Mouse (Mus musculus): Measurements from ENCODE around the gene Lhb. TPM values are rescaled to one million over a fixed set of nuclear protein-coding genes. Genes with fewer than 3 reads are reported as not detected.
"Not testable (repeated sequence)": the region's sequence is repeated elsewhere in the genome, so short reads cannot be mapped to it uniquely, and the experiment has no call there.

Lhb gene
- polyA plus RNA-seq, 1 experiment: 0.07 TPM

- Histone ChIP-seq H3K36me3 (ENCODE audit: control insufficient read depth, insufficient read depth) (peaks cover 37% of the 10 kb centered on the region), H3ac (ENCODE audit: control insufficient read depth, insufficient read length) (peak overlapping the region; percentile 18), H3K27me3 (ENCODE audit: control insufficient read depth, insufficient read depth, insufficient read length) (no peaks in the 10 kb centered on the region), H3K4me3 (peak overlapping the region; percentile 99), H3K4me2 (ENCODE audit: low read depth) (peak overlapping the region; percentile 96), H3K79me2 (ENCODE audit: control insufficient read depth, insufficient read depth) (peaks cover 29% of the 10 kb centered on the region)
- peak; percentile 80 for TF ChIP-seq POLR2A (IDR thresholded peaks at IDR 0.05; ENCODE audit: insufficient read length, low read depth)
- TF ChIP-seq POLR2AphosphoS2 (IDR thresholded peaks at IDR 0.05; ENCODE audit: insufficient read length, low read depth): peak; percentile 99
- peak; percentile 39 for TF ChIP-seq USF1 (IDR thresholded peaks at IDR 0.05; ENCODE audit: low read depth)
- no peak for TF ChIP-seq MYOD1 (IDR thresholded peaks at IDR 0.05; ENCODE audit: control insufficient read depth in 1 of 3, insufficient read length in 2 of 3, low read depth in 2 of 3)
Observed at GRCm38 (mm10) chr7:45457204-45458060, 36.8 kb downstream of the Lhb start.

- peak overlapping the region; percentile 61 for H3ac ChIP-seq (ENCODE audit: control insufficient read depth, insufficient read length)
- H3K36me3 ChIP-seq (ENCODE audit: control insufficient read depth, insufficient read depth): peaks cover 35% of the 10 kb centered on the region
- H3K4me2 ChIP-seq (ENCODE audit: low read depth): peak overlapping the region; percentile 96
- peaks cover 33% of the 10 kb centered on the region for H3K79me2 ChIP-seq (ENCODE audit: control insufficient read depth, insufficient read depth)
- TF ChIP-seq POLR2A (IDR thresholded peaks at IDR 0.05; ENCODE audit: insufficient read length, low read depth) (peak; percentile 34), POLR2AphosphoS2 (IDR thresholded peaks at IDR 0.05; ENCODE audit: insufficient read length, low read depth) (peak; percentile 65), SRF (IDR thresholded peaks at IDR 0.05; ENCODE audit: control insufficient read depth, insufficient read length, low read depth) (no peak), E2F4 (IDR thresholded peaks at IDR 0.05; ENCODE audit: insufficient read depth) (no peak)
- no peaks in the 10 kb centered on the region for H3K27me3 ChIP-seq (ENCODE audit: control insufficient read depth, insufficient read depth, insufficient read length)
- peak overlapping the region; percentile 99 for H3K4me3 ChIP-seq
Observed at GRCm38 (mm10) chr7:45458748-45459563, 38.3 kb downstream of the Lhb start.

- Histone ChIP-seq H3K79me2 (ENCODE audit: control insufficient read depth, insufficient read depth) (peaks cover 40% of the 10 kb centered on the region), H3K4me3 (peak within 1 kb of the TSS; percentile 99), H3K36me3 (ENCODE audit: control insufficient read depth, insufficient read depth) (peaks cover 37% of the 10 kb centered on the region), H3ac (ENCODE audit: control insufficient read depth, insufficient read length) (peak within 1 kb of the TSS; percentile 61), H3K4me2 (ENCODE audit: low read depth) (peak within 1 kb of the TSS; percentile 100)
- H3K27me3 ChIP-seq (ENCODE audit: control insufficient read depth, insufficient read depth, insufficient read length): not testable (repeated sequence)
- peak; percentile 84 for TF ChIP-seq POLR2AphosphoS2 (IDR thresholded peaks at IDR 0.05; ENCODE audit: insufficient read length, low read depth)
- peak; percentile 75 for TF ChIP-seq POLR2A (IDR thresholded peaks at IDR 0.05; ENCODE audit: insufficient read length, low read depth)
- peak; percentile 53 for TF ChIP-seq USF1 (IDR thresholded peaks at IDR 0.05; ENCODE audit: low read depth)
Observed at GRCm38 (mm10) chr7:45459564-45460140, 39.0 kb downstream of the Lhb start, which contains the start of gene Ftl1. Gene Ftl1, minus strand, starts transcription at chr7:45459884.

GRCm38 (mm10) chr7:45460377-45460776, 39.8 kb downstream of the Lhb start:
- TF ChIP-seq E2F4 (IDR thresholded peaks at IDR 0.05; ENCODE audit: insufficient read depth): no peak
- TF ChIP-seq MYOD1 (IDR thresholded peaks at IDR 0.05; ENCODE audit: control insufficient read depth in 1 of 3, insufficient read length in 2 of 3, low read depth in 2 of 3): no peak
- no peak for TF ChIP-seq REST (IDR thresholded peaks at IDR 0.05; ENCODE audit: insufficient read depth, insufficient read length)
- no peak for TF ChIP-seq MYOG (IDR thresholded peaks at IDR 0.05; ENCODE audit: control insufficient read depth in 1 of 3, insufficient read depth in 1 of 3, insufficient read length in 2 of 3, low read depth in 2 of 3)
- TF ChIP-seq SRF (IDR thresholded peaks at IDR 0.05; ENCODE audit: control insufficient read depth, insufficient read length, low read depth): no peak
- TF ChIP-seq TCF12 (IDR thresholded peaks at IDR 0.05; ENCODE audit: insufficient read depth, poor library complexity, severe bottlenecking): no peak
- no peak for TF ChIP-seq MAX (IDR thresholded peaks at IDR 0.05; ENCODE audit: low read depth)
- no peak for TF ChIP-seq CEBPB (IDR thresholded peaks at IDR 0.05; ENCODE audit: insufficient read depth, poor library complexity, severe bottlenecking)
- TF ChIP-seq POLR2A (IDR thresholded peaks at IDR 0.05; ENCODE audit: insufficient read length, low read depth): no peak
- no peak for TF ChIP-seq USF1 (IDR thresholded peaks at IDR 0.05; ENCODE audit: low read depth)
- TF ChIP-seq TCF3 (IDR thresholded peaks at IDR 0.05; ENCODE audit: insufficient read length, low read depth): no peak
- no peak for TF ChIP-seq POLR2AphosphoS2 (IDR thresholded peaks at IDR 0.05; ENCODE audit: insufficient read length, low read depth)
- Histone ChIP-seq H3K4me2 (ENCODE audit: low read depth) (peak overlapping the region; percentile 100), H3K36me3 (ENCODE audit: control insufficient read depth, insufficient read depth) (peaks cover 40% of the 10 kb centered on the region), H3K27me3 (ENCODE audit: control insufficient read depth, insufficient read depth, insufficient read length) (no peaks in the 10 kb centered on the region), H3K79me2 (ENCODE audit: control insufficient read depth, insufficient read depth) (peaks cover 47% of the 10 kb centered on the region), H3ac (ENCODE audit: control insufficient read depth, insufficient read length) (peak overlapping the region; percentile 61), H3K4me3 (peak overlapping the region; percentile 99)

- Histone ChIP-seq H3K27me3 (ENCODE audit: control insufficient read depth, insufficient read depth, insufficient read length) (no peaks in the 10 kb centered on the region), H3K36me3 (ENCODE audit: control insufficient read depth, insufficient read depth) (peaks cover 40% of the 10 kb centered on the region), H3K4me3 (peak overlapping the region; percentile 99), H3K4me2 (ENCODE audit: low read depth) (peak overlapping the region; percentile 100), H3ac (ENCODE audit: control insufficient read depth, insufficient read length) (no peak overlapping the region), H3K79me2 (ENCODE audit: control insufficient read depth, insufficient read depth) (peaks cover 52% of the 10 kb centered on the region)
- no peak for TF ChIP-seq MAX (IDR thresholded peaks at IDR 0.05; ENCODE audit: low read depth)
- peak in 2 of 3 experiments; percentile 91 to 96 for TF ChIP-seq MYOD1 (IDR thresholded peaks at IDR 0.05; ENCODE audit: control insufficient read depth in 1 of 3, insufficient read length in 2 of 3, low read depth in 2 of 3)
- TF ChIP-seq SRF (IDR thresholded peaks at IDR 0.05; ENCODE audit: control insufficient read depth, insufficient read length, low read depth): peak; percentile 51
- TF ChIP-seq POLR2AphosphoS2 (IDR thresholded peaks at IDR 0.05; ENCODE audit: insufficient read length, low read depth): peak; percentile 91
- peak; percentile 78 for TF ChIP-seq POLR2A (IDR thresholded peaks at IDR 0.05; ENCODE audit: insufficient read length, low read depth)
- no peak for TF ChIP-seq USF1 (IDR thresholded peaks at IDR 0.05; ENCODE audit: low read depth)
- TF ChIP-seq E2F4 (IDR thresholded peaks at IDR 0.05; ENCODE audit: insufficient read depth): no peak
- no peak for TF ChIP-seq CEBPB (IDR thresholded peaks at IDR 0.05; ENCODE audit: insufficient read depth, poor library complexity, severe bottlenecking)
- peak; percentile 69 for TF ChIP-seq TCF12 (IDR thresholded peaks at IDR 0.05; ENCODE audit: insufficient read depth, poor library complexity, severe bottlenecking)
- peak in 2 of 3 experiments; percentile 77 to 94 for TF ChIP-seq MYOG (IDR thresholded peaks at IDR 0.05; ENCODE audit: control insufficient read depth in 1 of 3, insufficient read depth in 1 of 3, insufficient read length in 2 of 3, low read depth in 2 of 3)
- TF ChIP-seq TCF3 (IDR thresholded peaks at IDR 0.05; ENCODE audit: insufficient read length, low read depth): peak; percentile 40
- TF ChIP-seq REST (IDR thresholded peaks at IDR 0.05; ENCODE audit: insufficient read depth, insufficient read length): no peak
Observed at GRCm38 (mm10) chr7:45460860-45461314, 40.3 kb downstream of the Lhb start.
